Mouse (Mus musculus) ZHBTc4 (cell line): ENCODE measurements at regions not wholly inside any gene's neighbourhood (a gene's known extent, or its start where the extent isn't known, plus 50 kb on each side); places are given as distances from the start of the nearest gene placed in this dataset.

ENCODE experiments used
- DNase-seq: peaks from one replicate; pipeline ENCODE4 v3.0.0-alpha.2; 2011; ENCODE audit warnings: low read depth, low spot score

DNA sequence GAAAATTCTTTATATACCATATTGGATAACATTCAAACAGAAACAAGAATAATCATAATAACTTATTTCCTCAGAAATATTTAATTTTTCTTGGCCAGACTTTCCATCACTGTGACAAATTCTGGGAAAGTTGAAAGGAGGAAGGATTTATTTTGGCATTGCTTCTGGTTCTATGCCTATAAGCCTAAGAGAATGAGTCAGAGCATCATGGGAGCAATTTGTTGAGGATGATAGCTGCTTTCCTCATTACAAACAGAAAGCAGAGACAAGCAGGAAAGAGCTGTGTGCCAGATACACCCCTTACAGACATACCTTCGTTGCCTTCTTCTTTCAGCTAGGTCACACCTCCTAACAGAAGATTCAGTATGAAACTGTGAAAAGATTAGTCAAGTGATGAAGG is 115.3 kb downstream of the Rgs21 start:
- no peak for DNase-seq

DNA sequence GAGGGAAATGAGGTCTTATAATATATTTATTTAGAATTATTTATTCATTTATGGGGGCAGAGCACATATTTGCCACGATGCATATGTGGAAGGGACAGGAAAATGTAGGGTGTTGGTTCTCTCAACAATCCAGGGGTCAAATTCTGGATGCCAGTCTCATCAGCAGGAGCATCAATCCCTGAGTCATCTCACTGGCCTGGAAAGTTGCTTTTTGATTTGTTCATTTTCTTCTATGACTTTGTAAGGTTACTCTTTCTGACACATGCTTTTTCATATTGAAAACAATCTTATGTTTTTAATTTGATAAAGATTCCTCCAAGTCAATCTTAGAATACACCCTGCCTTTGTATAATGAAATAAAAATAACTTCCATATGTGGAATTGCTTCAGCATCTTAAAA is 115.7 kb downstream of the Rgs21 start:
- no peak for DNase-seq

DNA sequence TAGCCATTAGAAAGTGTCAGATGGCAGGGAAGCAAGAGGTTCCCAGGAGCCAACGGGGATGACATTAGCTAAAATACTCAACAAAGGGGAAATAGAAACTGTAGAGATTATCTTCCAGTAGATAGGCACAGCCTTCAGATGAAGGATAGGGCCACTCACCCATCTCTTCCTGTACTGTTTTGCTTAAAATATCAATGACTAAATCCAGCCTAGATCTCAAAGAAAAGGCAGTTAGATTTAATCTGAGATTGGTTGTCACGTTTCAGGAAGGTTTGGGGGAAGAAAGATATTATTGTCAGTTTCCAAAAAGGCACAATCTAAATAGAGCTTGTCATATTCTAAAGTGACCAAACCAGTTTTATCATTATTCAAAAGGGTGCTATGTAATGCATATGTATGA is 130.8 kb downstream of the Rgs21 start:
- no peak for DNase-seq

DNA sequence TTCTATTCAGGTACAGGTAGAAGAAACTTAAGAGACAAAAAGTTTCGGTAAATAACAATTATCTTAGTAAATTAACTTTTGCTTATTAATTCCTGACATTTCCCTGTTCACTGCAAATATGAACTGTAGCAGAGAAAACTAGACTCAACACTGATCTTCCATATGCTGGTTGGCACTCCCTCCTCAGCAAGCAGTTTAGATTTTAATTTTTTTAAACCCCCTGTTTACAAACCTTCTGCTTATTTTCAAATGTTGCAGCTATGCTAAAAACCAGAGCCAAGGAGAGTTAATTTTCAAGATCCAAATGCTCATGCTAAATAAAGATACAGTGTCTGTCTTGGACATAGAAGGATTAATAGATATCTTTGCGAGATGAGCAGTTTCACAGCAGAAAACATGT is 134.7 kb downstream of the Rgs21 start:
- DNase-seq, result no peak

DNA sequence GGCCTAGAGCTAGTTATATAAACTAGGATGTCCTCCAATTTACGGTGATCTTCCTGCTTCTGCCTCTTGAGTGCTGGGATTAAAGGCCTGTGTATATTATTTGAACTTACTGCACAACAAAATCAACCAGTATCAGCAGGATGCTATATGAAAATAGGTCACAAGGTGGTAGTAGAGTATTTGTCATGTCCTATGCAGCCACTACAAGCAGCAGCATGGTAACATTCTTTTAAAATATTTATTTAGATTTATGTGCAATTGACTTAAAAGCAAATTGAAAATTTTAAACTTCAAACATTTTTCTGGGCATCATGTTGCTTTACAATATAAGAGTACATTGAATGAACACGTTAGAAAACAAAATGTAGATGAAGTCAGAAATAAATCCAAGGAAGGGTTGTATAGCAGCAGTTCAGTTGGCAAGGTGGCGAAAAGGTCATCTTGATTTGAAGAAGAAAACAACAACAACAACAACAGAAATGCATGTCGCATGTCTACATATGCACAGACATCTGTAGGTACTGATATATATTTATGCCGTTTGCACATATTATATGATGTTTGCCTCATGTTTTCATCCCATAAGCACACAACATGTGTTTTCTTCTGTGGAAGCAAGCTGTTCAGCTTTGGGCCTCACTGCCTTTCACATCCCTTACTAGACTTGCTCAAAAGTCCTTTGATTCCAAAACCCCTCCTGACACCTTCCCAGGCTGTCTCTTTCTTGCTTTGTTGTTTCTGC is 135.8 kb downstream of the Rgs21 start:
- no peak for DNase-seq

DNA sequence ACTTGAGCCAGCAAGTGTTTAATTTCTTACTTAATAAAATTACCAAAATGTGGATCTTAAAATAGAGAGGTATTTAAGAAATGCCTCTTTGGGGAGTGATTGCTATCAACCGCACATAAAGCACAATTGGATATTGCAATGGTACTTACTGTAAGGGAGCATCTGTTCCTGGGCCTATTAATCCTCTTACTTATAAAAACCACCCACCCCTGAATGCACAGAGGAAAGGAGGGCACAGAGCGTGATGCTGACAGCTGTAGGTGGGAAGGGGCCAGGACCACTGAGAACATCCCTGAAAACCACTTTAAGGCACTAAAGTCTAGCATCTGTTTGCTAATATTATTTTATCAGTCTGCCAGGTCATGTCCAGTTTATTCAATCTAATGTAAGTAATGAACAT is 146.1 kb downstream of the Rgs21 start:
- DNase-seq, result no peak

DNA sequence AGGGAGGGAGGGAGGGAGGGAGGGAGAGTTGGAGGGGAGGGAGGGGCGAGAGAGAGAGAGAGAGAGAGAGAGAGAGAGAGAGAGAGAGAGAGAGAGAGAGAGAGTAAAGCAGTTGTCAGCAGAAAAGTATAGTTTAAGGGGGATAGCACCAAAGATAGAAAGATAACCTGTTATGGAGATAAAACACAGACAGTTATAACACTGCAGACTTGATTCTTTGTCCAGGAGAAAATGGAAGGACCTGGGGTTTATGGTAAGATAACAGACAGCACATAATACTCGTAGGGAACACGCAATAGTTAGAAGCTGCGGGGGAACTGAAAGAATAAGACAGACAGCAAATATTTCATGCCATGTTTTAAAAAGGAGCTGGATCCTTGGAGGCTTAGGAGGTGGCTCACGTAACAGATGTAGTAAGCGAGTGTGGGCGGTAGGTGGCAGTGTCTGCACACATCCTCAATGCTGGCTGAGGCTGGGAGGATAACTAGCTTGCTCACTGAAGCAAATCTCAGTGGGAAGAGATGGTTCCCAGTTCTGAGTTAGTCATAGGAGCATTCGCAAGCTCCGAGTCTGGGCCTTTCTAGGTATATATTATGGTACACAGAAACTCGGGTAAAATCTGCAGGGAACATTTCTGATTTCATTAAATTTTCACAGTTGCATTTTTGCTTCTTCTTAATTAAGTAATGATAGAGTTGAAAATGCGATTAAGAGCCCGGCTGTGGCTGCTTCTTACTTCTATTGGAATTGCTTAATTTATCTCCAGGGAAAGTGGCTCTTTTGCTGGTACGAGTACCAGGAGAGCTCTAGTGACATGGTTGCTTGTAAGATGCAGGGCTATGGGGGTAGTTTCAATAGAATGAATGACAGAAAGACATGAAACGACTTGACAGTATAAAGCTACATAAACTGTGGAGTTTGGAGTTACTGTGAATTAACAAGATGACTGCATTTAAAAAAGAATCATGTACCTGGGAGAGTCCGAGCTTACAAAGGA is 157.6 kb upstream of the Rgs1 start:
- DNase-seq, result peak; percentile 76

DNA sequence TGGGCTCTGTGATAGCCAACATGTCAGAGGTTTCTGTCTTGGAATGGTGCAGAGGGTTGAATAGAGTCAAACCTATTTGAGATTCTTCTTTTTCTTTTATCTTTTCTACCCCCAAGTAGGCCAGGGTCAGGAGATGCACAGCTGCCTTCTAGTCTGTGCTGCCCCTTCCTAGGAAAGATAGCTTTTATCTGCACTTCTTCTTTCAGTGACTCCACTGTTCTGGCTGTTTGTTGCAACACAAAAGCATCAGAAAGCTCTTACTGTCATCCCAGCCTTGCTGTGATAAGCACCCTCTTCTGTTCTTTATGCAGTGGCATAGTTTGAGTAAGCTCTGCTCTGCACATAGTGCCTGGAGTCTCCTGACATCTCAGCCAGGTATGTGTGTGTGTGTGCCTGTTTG is 156.7 kb upstream of the Rgs1 start:
- DNase-seq, result no peak

DNA sequence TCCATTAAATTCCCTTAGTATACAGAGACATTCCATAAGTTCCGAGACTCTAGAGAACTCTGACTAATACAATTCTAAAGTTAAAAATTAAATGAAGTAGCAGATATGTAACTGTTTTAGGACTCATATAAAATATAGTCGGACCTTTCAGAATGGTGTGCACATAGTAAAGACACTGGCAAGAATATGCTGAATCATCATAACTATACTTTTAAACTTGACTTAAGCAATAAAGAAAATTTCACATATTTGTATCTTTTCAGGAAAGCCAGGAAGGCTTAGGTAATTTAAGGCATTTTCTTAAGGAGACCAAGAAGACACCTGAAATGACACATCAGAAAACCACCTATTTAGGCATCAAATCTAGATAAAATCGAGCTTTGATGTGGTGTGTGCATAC is 156.0 kb upstream of the Rgs1 start:
- DNase-seq, result no peak

DNA sequence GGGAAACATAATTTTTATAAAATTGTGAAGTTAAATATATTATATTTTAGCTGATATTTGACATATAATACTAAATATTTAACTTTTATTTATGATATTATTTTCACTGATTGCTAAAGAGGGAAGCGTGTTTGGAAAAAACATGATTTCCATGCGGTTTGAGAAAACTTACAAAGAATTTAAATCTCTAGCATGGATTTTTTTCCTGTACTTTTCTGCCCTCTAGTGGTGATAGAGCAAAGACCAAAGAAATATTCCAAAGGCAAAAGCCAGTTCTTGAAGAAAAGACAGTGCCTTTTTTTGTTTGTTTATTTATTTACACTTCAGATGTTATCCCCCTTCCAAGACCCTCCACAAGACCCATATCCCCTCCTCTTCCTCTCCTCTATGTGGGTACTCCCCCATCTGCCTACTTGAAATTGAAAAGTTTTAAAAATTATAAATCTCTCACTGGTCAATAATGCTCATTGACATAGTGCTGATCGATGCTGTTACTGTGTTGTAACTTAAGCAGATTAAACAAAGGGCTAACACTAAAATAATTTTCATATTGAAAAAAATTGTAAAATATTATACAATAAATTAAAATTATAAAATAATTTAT is 131.1 kb upstream of the Rgs1 start:
- DNase-seq, result peak; percentile 33

DNA sequence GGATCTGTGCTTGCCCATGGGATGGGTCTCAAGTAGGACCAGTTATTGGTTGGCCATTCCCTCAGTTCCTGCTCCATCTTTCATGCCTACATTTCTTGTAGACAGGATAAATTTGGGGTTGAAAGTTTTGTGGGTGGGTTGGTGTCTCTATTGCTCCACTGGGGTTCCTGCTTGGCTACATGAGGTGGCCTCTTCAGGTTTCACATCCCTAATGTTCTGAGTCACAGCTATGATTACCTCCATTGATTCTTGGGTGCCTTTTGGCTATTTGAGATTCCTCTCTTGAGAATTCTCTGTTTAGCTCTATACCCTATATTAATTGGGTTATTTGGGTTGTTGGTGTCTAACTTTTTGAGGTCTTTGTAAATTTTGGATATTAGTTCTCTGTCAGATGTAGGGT is 125.1 kb upstream of the Rgs1 start:
- no peak for DNase-seq

DNA sequence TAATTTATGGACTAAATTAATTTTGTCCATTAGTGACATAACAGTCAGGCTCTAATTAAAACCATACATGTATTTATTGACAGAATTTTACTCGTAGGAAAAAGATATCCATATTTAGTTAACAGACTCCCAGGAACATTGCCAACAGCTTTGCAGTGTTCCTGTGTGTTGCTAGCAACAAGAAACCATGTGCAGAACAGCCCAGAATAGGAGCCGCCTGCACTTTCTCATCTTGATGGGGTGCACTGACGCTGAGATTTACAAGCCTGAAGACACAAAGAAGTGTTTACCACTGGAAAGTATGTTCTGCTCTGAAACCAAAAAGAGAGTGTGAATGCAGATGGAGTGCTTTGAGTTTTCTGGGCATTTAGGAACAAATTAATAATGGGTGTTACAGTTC is 118.5 kb upstream of the Rgs1 start:
- no peak for DNase-seq

DNA sequence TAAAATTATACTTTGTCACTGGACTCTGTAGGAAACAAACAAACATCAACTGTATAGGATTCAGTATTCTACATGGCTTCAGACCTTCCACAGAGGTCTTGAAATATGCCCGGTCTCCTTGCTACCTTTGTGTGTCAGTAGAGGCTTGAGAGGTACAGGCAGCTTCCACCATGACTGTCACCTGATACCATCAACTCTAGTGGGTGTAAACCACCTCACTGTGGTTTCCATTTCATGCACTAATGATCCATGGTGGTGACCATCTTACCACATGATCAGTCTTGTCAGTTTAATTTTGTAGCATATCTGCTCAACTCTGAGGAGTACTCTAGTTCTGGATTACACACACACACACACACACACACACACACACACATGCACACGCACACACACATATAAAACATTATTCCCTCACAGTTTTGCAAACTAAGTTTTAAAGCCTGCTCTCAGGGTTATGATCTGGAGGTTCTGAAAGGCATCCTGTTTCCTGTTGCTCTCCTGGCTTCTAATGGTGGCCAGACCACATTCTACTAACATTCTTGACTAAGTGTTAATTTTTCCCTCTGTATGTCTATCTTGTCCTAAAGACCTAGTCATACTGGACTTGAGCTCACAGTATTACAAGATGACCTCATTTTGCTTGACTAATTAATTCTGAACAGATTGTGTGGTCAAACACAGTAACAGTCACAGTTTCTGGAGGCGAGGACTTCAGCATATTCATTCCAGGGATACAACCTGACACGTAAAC is 106.7 kb upstream of the Rgs1 start:
- DNase-seq, result no peak

DNA sequence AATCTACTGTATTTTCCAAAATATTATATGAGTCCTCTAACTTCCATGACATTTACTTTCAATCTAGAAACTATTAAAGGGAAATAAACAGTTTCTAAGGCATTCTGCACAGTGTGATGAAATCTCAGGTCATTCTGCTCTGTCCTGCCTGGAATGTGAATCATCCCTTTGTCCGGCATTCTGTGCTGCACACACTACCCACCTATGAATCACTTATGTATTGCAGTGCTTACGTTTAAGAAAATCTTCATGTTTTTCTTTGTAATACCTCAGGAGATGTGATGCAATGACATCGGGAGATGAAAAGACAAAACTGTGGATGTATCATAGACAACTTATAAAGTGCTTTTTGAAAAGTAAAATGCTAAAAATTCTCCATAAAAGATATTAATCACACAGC is 106.0 kb upstream of the Rgs1 start:
- DNase-seq, result no peak

DNA sequence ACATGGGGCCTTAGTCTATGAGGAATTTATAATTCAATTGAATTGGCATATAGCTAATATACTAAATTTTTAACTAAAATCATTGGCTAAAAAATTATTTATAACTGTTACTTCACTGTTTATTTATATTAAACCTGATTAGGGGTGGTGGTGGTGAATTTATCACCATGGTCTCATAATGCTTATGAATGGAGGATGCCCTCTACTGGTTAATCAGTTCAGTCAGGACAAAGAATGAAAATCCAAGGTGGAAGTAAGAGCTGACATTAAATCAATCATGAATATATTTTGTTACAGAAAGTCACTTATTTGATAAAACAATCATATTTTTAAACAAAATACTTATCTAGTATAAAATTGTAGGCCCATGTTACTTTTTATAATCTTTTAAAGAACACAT is 104.3 kb upstream of the Rgs1 start:
- DNase-seq, result no peak

DNA sequence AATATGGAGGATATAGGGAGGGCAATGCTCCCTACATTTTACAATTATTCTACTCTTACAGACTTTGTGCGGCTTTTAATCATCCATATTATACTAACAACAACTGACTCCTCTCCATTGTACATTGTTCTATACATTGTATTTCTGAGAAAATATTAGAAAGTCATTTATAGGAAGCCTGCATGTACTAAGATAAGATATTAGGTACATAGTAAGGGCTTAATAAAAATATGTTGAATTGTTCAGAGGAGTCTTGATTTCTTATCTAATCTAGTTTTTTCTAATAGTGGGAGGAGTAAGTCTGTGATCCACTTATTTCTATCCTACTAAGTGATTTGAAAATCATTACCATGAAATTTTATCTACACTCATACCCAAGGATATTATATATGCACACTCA is 94.8 kb upstream of the Rgs1 start:
- no peak for DNase-seq

DNA sequence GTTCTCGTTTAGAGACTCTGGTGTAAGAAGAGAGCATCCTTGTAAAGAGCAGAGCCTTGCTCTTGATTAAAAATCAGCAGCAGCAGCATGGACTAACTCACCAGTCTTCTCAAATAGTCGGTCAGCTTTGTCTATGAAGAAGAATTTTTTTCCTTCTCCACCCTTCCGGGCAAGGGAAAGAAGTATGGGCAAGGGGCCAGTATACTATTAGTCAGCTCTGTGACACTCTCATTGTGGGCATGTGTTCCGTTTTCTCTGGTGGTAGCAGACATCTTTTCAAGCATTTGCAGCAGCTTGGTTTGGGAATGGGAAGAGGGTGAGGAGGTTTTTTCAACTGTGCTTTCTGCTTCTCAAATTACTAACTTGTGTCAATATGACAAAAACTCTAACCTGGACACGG is 94.3 kb upstream of the Rgs1 start:
- no peak for DNase-seq

DNA sequence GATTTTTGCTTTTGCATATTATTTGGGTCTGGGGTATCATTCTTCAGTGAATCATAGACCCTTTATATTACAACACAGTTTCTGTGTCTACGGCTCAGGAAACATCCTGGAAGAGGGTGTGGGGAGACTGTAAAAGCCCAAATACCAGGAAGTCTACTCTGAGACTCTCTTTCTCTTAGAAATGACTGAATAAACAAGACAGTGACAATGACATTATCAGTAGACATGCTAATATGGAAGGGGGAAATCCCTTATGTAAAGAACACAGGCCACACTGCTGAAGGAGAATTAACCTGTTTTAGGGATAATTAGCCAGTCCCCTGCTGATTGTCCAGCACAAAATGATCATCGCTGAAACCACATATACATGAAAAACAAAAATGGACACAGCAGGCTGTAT is 88.5 kb upstream of the Rgs1 start:
- DNase-seq, result no peak

DNA sequence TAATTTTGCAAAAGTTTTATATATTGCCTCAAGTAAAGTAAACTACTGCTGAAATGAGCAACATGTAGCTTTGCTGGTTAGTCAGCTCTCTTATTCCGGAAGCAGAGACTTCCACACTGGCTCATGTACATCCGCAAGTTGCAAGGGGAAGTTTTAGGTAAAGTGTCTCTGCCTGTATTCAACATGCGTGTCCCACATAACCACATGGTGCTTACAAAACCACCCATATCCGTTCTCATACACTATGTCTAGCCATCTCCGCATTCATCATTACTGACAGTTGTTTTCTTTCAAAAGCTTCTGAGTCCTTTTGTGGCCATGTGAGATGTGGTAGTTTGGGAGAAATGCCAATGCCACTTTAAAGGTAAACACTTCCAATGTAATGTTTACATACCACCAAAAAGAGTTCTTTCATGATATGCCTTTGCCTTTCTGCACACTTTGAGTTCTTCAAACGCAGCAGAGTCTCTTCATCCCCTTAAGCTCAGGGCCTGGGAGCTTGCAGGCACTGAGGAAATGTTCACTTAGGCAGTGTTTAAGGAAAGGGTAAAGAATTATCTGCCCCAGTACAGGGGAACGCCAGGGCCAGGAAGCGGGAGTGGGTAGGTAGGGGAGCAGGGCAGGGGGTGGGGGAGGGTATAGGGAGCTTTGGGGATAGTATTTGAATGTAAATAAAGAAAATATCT is 81.5 kb upstream of the Rgs1 start:
- no peak for DNase-seq

DNA sequence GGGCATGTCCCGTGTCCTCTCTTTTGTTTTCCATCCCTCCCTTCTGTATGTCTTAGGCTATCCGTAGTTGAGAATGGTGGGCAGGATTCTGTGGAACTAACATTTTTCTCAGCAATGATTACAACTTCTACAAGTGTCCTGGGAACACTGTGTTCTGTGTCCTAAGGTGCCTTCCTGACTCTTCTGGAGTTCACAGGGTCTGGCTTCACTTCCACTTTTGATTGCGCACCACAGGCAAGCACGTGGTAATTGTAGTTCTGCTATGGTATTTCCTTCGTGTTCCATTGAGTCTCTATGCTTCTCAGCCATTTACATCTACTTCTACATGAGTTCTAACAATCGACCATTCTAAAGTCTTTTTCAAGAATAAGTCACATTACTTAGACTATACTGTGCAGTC is 70.4 kb upstream of the Rgs1 start:
- DNase-seq, result no peak

DNA sequence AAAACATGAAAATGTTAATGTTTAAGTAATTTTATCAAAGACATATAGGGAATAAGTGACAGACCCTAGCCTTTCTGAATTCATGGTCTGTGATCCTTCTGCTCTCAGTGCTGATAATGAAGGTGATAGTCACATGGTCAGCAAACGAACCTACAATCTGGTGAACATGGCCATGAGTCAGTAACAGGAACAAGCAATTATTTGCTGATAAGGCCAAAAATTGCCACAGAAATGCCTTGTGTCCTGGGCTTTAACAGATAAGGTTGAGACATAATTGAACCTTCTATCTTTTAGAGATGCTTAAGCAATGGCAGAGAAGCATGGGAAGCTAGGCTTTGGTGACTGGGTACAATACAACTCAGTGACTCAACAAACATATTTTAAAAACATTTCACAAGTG is 69.2 kb upstream of the Rgs1 start:
- DNase-seq, result no peak
